Comparison of ENCODE assay signal across 24 mouse cellular contexts in the genomic region with DNA sequence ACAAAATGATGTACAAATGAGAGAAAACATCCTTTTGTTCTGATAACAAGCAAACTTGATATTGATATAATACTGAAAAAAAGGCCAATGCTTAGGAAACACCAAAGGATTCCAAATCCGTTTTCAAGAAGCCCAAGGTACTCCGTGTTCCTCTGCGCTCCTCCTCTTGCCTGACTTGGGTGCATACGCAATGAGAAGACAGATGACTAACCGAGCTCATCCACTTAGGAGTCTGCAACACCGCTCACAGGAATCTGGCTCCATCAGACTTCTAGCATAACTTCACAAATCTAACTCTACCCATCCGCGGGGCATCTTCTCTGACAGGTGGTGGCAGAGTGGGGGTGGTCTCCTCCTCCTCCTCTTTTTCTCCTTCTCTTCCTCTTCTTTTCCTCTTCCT.
"Had no signal": no experiment of that assay in that cellular context is flagged by ENCODE, and none has a peak within 500 bp of the region (broad histone marks: within the 10 kb centered on the region; RNA-seq: fewer than 3 reads in every experiment).

No protein-coding gene starts in this region.

- H3K4me3 ChIP-seq: gastrocnemius, adult 2 months; heart, embryonic 10.5 days; heart, embryonic 12.5 days; hindbrain, embryonic 10.5 days; hindbrain, embryonic 12.5 days; intestine, embryonic 15.5 days; limb, embryonic 10.5 days; limb, embryonic 12.5 days; liver, embryonic 13.5 days had no signal

- H3K27ac ChIP-seq: gastrocnemius, adult 2 months; heart, embryonic 10.5 days; hindbrain, embryonic 10.5 days; hindbrain, embryonic 12.5 days; hindbrain, embryonic 14.5 days; intestine, embryonic 15.5 days; limb, embryonic 10.5 days; limb, embryonic 12.5 days; liver, embryonic 13.5 days had no signal

- DNase-seq: gastrocnemius, adult 2 months; gastrocnemius, postnatal 10 days; gastrocnemius, postnatal 25 days; heart, postnatal 10 days; heart, postnatal 4 days; kidney, adult 18-20 months; kidney, adult 8-10 months; kidney, postnatal 10 days; kidney, postnatal 25 days; kidney, postnatal 4 days; liver; liver, embryonic 13.5 days had no signal

- ATAC-seq: forebrain, embryonic 16.5 days; hindbrain, embryonic 16.5 days; inflammation-experienced regulatory T-cells, adult 6 months; intestine, embryonic 15.5 days; intestine, postnatal 0 days had no signal
